In genomic region chr16:16197374-16197773, GRCm38 (mm10) we compare ENCODE assay signal across 25 mouse cellular contexts. TPM values are rescaled to one million over a fixed set of nuclear protein-coding genes. Genes with fewer than 3 reads are reported as not detected.
DNase-seq lines count a peak whose midpoint lies in the region; ATAC-seq and TF ChIP-seq lines count a peak whose summit lies in the region.
"Had no signal": no experiment of that assay in that cellular context is flagged by ENCODE, and none has a peak within 500 bp of the region (broad histone marks: within the 10 kb centered on the region; RNA-seq: fewer than 3 reads in every experiment).

No protein-coding gene starts in this region.

- H3K27me3 ChIP-seq in heart, postnatal 0 days (ENCODE audit: control insufficient read depth, insufficient read depth, low read length), result no peaks in the 10 kb centered on the region
- no peaks in the 10 kb centered on the region for H3K27me3 ChIP-seq in liver, postnatal 0 days (ENCODE audit: insufficient read depth, low read length)
- H3K27me3 ChIP-seq in liver, embryonic 12.5 days (replicated peaks), result peaks cover 21% of the 10 kb centered on the region
- peaks cover 11% of the 10 kb centered on the region for H3K27me3 ChIP-seq in CH12.LX (replicated peaks)
- H3K27me3 ChIP-seq: forebrain, embryonic 13.5 days; heart, embryonic 15.5 days; neural tube, embryonic 15.5 days; stomach, embryonic 15.5 days had no signal

- no peak for TF ChIP-seq POLR2A in CH12.LX (IDR thresholded peaks at IDR 0.05; ENCODE audit: low read depth, low read length)

- no peak for TF ChIP-seq EP300 in heart, postnatal 0 days (IDR thresholded peaks at IDR 0.05; ENCODE audit: low read depth)
- TF ChIP-seq EP300 in liver, postnatal 0 days (IDR thresholded peaks at IDR 0.05; ENCODE audit: low read depth), result no peak
- TF ChIP-seq EP300 in CH12.LX (IDR thresholded peaks at IDR 0.05; ENCODE audit: low read length), result no peak

- no peak overlapping the region for H3K4me3 ChIP-seq in heart, postnatal 0 days (ENCODE audit: low read depth, low read length)
- H3K4me3 ChIP-seq in liver, postnatal 0 days (ENCODE audit: low read depth, low read length), result no peak overlapping the region
- H3K4me3 ChIP-seq in liver, embryonic 12.5 days, result no peak overlapping the region
- H3K4me3 ChIP-seq in CH12.LX (replicated peaks in 1 of 3; ENCODE audit: low read depth in 2 of 3, low read length in 2 of 3, poor library complexity in 1 of 3), result no peak overlapping the region
- H3K4me3 ChIP-seq: erythroblast, embryonic 14.5 days; forebrain, embryonic 13.5 days; heart, embryonic 15.5 days; hindbrain, embryonic 10.5 days; limb, embryonic 12.5 days; lung, embryonic 15.5 days; neural tube, embryonic 15.5 days; stomach, embryonic 15.5 days had no signal

- no peaks in the 10 kb centered on the region for H3K79me2 ChIP-seq in CH12.LX (replicated peaks; ENCODE audit: control insufficient read depth, extremely low read depth, insufficient read depth, poor library complexity, severe bottlenecking)

- no peaks in the 10 kb centered on the region for H3K36me3 ChIP-seq in heart, postnatal 0 days (replicated peaks; ENCODE audit: control insufficient read depth, insufficient read depth, low read length)
- no peaks in the 10 kb centered on the region for H3K36me3 ChIP-seq in liver, postnatal 0 days (replicated peaks; ENCODE audit: insufficient read depth, low read length)
- H3K36me3 ChIP-seq in liver, embryonic 12.5 days, result no peaks in the 10 kb centered on the region
- H3K36me3 ChIP-seq in CH12.LX (replicated peaks in 1 of 2; ENCODE audit: control insufficient read depth in 1 of 2, insufficient read depth in 1 of 2, low read length in 1 of 2), result no peaks in the 10 kb centered on the region
- H3K36me3 ChIP-seq: heart, embryonic 15.5 days; hindbrain, embryonic 10.5 days; limb, embryonic 12.5 days; lung, embryonic 15.5 days; neural tube, embryonic 15.5 days; stomach, embryonic 15.5 days had no signal

- H3K4me1 ChIP-seq in heart, postnatal 0 days (ENCODE audit: control insufficient read depth, insufficient read depth), result no peaks in the 10 kb centered on the region
- no peaks in the 10 kb centered on the region for H3K4me1 ChIP-seq in liver, postnatal 0 days (ENCODE audit: insufficient read depth)
- H3K4me1 ChIP-seq in liver, embryonic 12.5 days, result no peaks in the 10 kb centered on the region
- 0 out of 4 replicates have a peak, but pooled peaks cover 0 to 3% of the 10 kb centered on the region in 2 experiments for H3K4me1 ChIP-seq in CH12.LX (ENCODE audit: control insufficient read depth in 1 of 2, insufficient read depth in 2 of 2)
- H3K4me1 ChIP-seq: forebrain, embryonic 13.5 days; heart, embryonic 15.5 days; hindbrain, embryonic 10.5 days; limb, embryonic 12.5 days; lung, embryonic 15.5 days; neural tube, embryonic 15.5 days; stomach, embryonic 15.5 days had no signal

- H3K27ac ChIP-seq in heart, postnatal 0 days (ENCODE audit: low read depth), result no peak overlapping the region
- H3K27ac ChIP-seq in liver, postnatal 0 days (ENCODE audit: low read depth), result no peak overlapping the region
- no peak overlapping the region for H3K27ac ChIP-seq in liver, embryonic 12.5 days
- H3K27ac ChIP-seq in CH12.LX (ENCODE audit: insufficient read depth, low read depth), result no peak overlapping the region
- H3K27ac ChIP-seq: forebrain, embryonic 13.5 days; heart, embryonic 15.5 days; hindbrain, embryonic 10.5 days; hindbrain, postnatal 0 days; limb, embryonic 12.5 days; lung, embryonic 15.5 days; neural tube, embryonic 15.5 days; stomach, embryonic 15.5 days had no signal

- 58% methylated on average over 17 of the region's 17 CpGs for WGBS in heart, postnatal 0 days
- WGBS in liver, postnatal 0 days (ENCODE audit: insufficient replicate concordance), result 52% methylated on average over 17 of the region's 17 CpGs
- 54% methylated on average over 17 of the region's 17 CpGs for WGBS in liver, embryonic 12.5 days (ENCODE audit: insufficient replicate concordance)

- TF ChIP-seq CTCF in heart, postnatal 0 days (IDR thresholded peaks at IDR 0.05; ENCODE audit: low read depth), result 0 out of 2 replicates have a peak, but pooled peaks have one; percentile 17
- peak; percentile 34 for TF ChIP-seq CTCF in liver, postnatal 0 days (IDR thresholded peaks at IDR 0.05; ENCODE audit: low read depth)
- TF ChIP-seq CTCF in CH12.LX (conservative IDR thresholded peaks at IDR 0.05 in 1 of 2, IDR thresholded peaks at IDR 0.05 in 1 of 2; ENCODE audit: low read depth in 2 of 2, low read length in 2 of 2), result peak; percentile 24 to 51; a peak in 2 of 4 replicates

- no peak overlapping the region for H3K4me2 ChIP-seq in heart, postnatal 0 days (ENCODE audit: low read depth, low read length)
- no peak overlapping the region for H3K4me2 ChIP-seq in liver, postnatal 0 days (ENCODE audit: low read depth, low read length)
- no peak overlapping the region for H3K4me2 ChIP-seq in liver, embryonic 12.5 days
- peak overlapping the region; percentile 9; the same call in 1 of the 2 replicates for H3K4me2 ChIP-seq in CH12.LX (ENCODE audit: insufficient read depth, low read depth, poor library complexity, severe bottlenecking)
- H3K4me2 ChIP-seq: forebrain, embryonic 13.5 days; heart, embryonic 15.5 days; limb, embryonic 12.5 days; lung, embryonic 15.5 days; neural tube, embryonic 15.5 days; stomach, embryonic 15.5 days had no signal

- H3K9me3 ChIP-seq in heart, postnatal 0 days (replicated peaks; ENCODE audit: control insufficient read depth, low read length), result no peaks in the 10 kb centered on the region
- H3K9me3 ChIP-seq in liver, postnatal 0 days (ENCODE audit: low read length), result no peaks in the 10 kb centered on the region
- no peaks in the 10 kb centered on the region for H3K9me3 ChIP-seq in liver, embryonic 12.5 days (replicated peaks)
- no peaks in the 10 kb centered on the region for H3K9me3 ChIP-seq in CH12.LX (replicated peaks; ENCODE audit: low read length)
- H3K9me3 ChIP-seq: forebrain, embryonic 13.5 days; heart, embryonic 15.5 days; hindbrain, embryonic 10.5 days; limb, embryonic 12.5 days; lung, embryonic 15.5 days; neural tube, embryonic 15.5 days; stomach, embryonic 15.5 days had no signal

- DNase-seq in heart, postnatal 0 days (ENCODE audit: low spot score), result no peak
- no peak for DNase-seq in heart, adult 11 months
- DNase-seq in liver, postnatal 0 days, result no peak
- no peak for DNase-seq in CH12.LX (ENCODE audit: extremely low read depth)
- no peak for DNase-seq in urinary bladder, adult 2 months (ENCODE audit: low spot score)
- no peak for DNase-seq in urinary bladder, postnatal 25 days (ENCODE audit: low spot score)
- DNase-seq: adrenal gland, adult 2 months; cerebellum, adult 2 months; gastrocnemius, postnatal 10 days; kidney, adult 8-10 months; kidney, postnatal 36 days; layer of hippocampus, adult 9-11 months had no signal

- TF ChIP-seq RAD21 in CH12.LX (IDR thresholded peaks at IDR 0.05; ENCODE audit: low read depth, low read length), result peak; percentile 5

- H3K9ac ChIP-seq in heart, postnatal 0 days (replicated peaks; ENCODE audit: low read depth, low read length), result no peak overlapping the region
- no peak overlapping the region for H3K9ac ChIP-seq in liver, postnatal 0 days (replicated peaks)
- no peak overlapping the region for H3K9ac ChIP-seq in liver, embryonic 12.5 days
- no peak overlapping the region for H3K9ac ChIP-seq in CH12.LX (ENCODE audit: insufficient read depth, low read depth)
- H3K9ac ChIP-seq: forebrain, embryonic 13.5 days; heart, embryonic 15.5 days; limb, embryonic 12.5 days; lung, embryonic 15.5 days; neural tube, embryonic 15.5 days; stomach, embryonic 15.5 days had no signal

- dilution Hi-C loops in CH12.LX (cut with MboI; ENCODE audit: extremely low pct_ligation_motif_present, extremely low pct_unique_long_range_greater_than_20kb, low sequenced_read_pairs), result no loop called here

- no peak for ATAC-seq in heart, postnatal 0 days (ENCODE audit: insufficient read depth, low read depth)
- ATAC-seq in liver, postnatal 0 days, result no peak
- no peak for ATAC-seq in liver, embryonic 12.5 days
- ATAC-seq in common myeloid progenitor, adult 5-6 weeks (replicated peaks; ENCODE audit: low read depth, poor library complexity, severe bottlenecking), result peak; percentile 54; the same call in 1 of the 2 replicates
- ATAC-seq: CD4-positive, CD25-positive, alpha-beta regulatory T cell, adult 4 months; forebrain, embryonic 13.5 days; hindbrain, postnatal 0 days; midbrain, embryonic 16.5 days had no signal

- in situ Hi-C loops in CH12.LX (cut with MboI; ENCODE audit: low pct_ligation_motif_present, low pct_unique_long_range_greater_than_20kb, low sequenced_read_pairs), result loop anchor here (5.0 kb wide), 1 partner anchor 105 kb away; the partner anchor contains the start of gene Yars2

TF ChIP-seq in CH12.LX, 34 proteins besides CTCF, POLR2A, EP300 and RAD21:
- TF ChIP-seq BHLHE40 (IDR thresholded peaks at IDR 0.05; ENCODE audit: low read depth, low read length), result no peak
- no peak for TF ChIP-seq USF2 (conservative IDR thresholded peaks at IDR 0.05; ENCODE audit: low read depth, low read length)
- peak; percentile 32 for TF ChIP-seq SMC3 (IDR thresholded peaks at IDR 0.05; ENCODE audit: low read depth, low read length)

RNA-seq across cellular contexts. Expression of gene Pkp2, which starts 15.7 kb away (rescaled TPM):
- total RNA-seq in heart, postnatal 0 days (2014; rRNA removed; ENCODE audit: low replicate concordance), result 172 and 198 TPM in 2 replicates
- polyA plus RNA-seq in heart, postnatal 0 days (2015; fragmentation: Nextera tagmentation; extraction: Ambion mirVana), result 103 and 107 TPM in 2 replicates
- 14.4 and 18.5 TPM in 2 replicates for polyA plus RNA-seq in liver, postnatal 0 days (2015; fragmentation: Nextera tagmentation; extraction: Ambion mirVana)
- 5.8 and 7.1 TPM in 2 replicates for polyA plus RNA-seq in liver, embryonic 12.5 days (2016; fragmentation: Nextera tagmentation; extraction: Ambion mirVana)
- 15.6 and 19.0 TPM in 2 replicates for total RNA-seq in CH12.LX (2012; rRNA removed)
- 12.3 and 14.1 TPM in 2 replicates for total RNA-seq in CH12.LX (2014; rRNA removed)
- polyA plus RNA-seq in CH12.LX (2012; ENCODE audit: insufficient read length, low read depth), result 11.1 and 13.3 TPM in 2 replicates
- 0.53 and 1.2 TPM in 2 replicates for total RNA-seq in common myeloid progenitor, adult 5-6 weeks (2017)
- 19.8 and 20.1 TPM in 2 replicates for polyA plus RNA-seq in urinary bladder, adult 2 months (2012; rRNA removed)
- polyA plus RNA-seq: erythroblast, embryonic 14.5 days had no signal
